Mouse (Mus musculus) lung, adult 2 months (tissue): Measurements from ENCODE around the gene Tmem94.

Source experiments
- CTCF ChIP-seq: fragments of 200-500 bp; IDR thresholded peaks from 2 replicates; pipeline ENCODE4 v1.5.1; 2011; ENCODE audit warnings: mild to moderate bottlenecking, low read length, control low read depth; ENCODE audit not compliant: insufficient read depth
- POLR2A ChIP-seq: fragments of 200-500 bp; IDR thresholded peaks from 2 replicates; pipeline ENCODE4 v1.6.1; 2011; ENCODE audit warnings: low read depth, mild to moderate bottlenecking, control low read depth, low read length, borderline replicate concordance; ENCODE audit errors: extremely low read depth

DNA sequence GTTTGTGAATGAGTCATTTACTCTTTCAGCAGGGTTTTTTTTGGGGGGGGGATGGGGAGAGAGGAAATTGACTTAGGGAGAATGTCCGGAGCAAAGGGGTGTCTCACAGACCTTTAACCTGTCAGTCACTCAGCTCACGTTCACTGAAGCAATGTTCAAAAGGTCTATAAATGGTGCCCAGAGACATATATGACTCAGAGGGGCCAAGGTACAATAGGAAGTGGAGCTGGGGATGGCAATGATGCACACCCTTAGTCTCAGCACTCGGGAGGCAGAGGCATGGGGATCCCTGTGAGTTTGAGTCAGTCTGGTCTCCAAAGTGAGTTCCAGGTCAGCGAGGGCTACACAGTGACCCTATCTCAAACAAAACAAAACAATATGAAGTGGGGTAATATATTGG, 11.7 kb upstream of the Tmem94 start:
- TF ChIP-seq CTCF, result no peak
- no peak for TF ChIP-seq POLR2A
